Comparison of ENCODE assay signal across 30 mouse cellular contexts in genomic region chr1:125984570-125984969, GRCm38 (mm10).
A peak's percentile ranks its signal among the peaks of the same experiment; 100 is the strongest.
DNase-seq lines count a peak whose midpoint lies in the region; ATAC-seq and TF ChIP-seq lines count a peak whose summit lies in the region.
"Had no signal": no experiment of that assay in that cellular context is flagged by ENCODE, and none has a peak within 500 bp of the region (broad histone marks: within the 10 kb centered on the region; RNA-seq: fewer than 3 reads in every experiment).

No protein-coding gene starts in this region.

- H3K4me1 ChIP-seq in kidney, embryonic 16.5 days (ENCODE audit: insufficient read depth, low read length): no peaks in the 10 kb centered on the region
- no peaks in the 10 kb centered on the region for H3K4me1 ChIP-seq in liver, adult 2 months (ENCODE audit: control insufficient read depth, insufficient read depth, low read length)
- no peaks in the 10 kb centered on the region for H3K4me1 ChIP-seq in liver, embryonic 11.5 days (replicated peaks; ENCODE audit: control insufficient read depth, insufficient read depth, low read length)
- peaks cover 8% of the 10 kb centered on the region; the same call in 1 of the 2 replicates for H3K4me1 ChIP-seq in small intestine, adult 2 months (ENCODE audit: control insufficient read depth, insufficient read depth, insufficient read length, low read length)
- H3K4me1 ChIP-seq: embryonic facial prominence, embryonic 10.5 days; heart, embryonic 10.5 days; heart, embryonic 13.5 days had no signal

- no peak overlapping the region for H3K9ac ChIP-seq in kidney, embryonic 16.5 days (replicated peaks; ENCODE audit: low read length)
- H3K9ac ChIP-seq in liver, adult 2 months (ENCODE audit: low read depth, low read length): no peak overlapping the region
- H3K9ac ChIP-seq in liver, embryonic 11.5 days (ENCODE audit: low read depth, low read length): no peak overlapping the region
- H3K9ac ChIP-seq: embryonic facial prominence, embryonic 13.5 days; forebrain, embryonic 12.5 days; forebrain, embryonic 15.5 days; heart, embryonic 13.5 days; hindbrain, embryonic 12.5 days; hindbrain, embryonic 15.5 days had no signal

- TF ChIP-seq POLR2A in liver, adult 2 months (IDR thresholded peaks at IDR 0.05; ENCODE audit: extremely low read depth, insufficient read depth, low read length): no peak
- no peak for TF ChIP-seq POLR2A in small intestine, adult 2 months (IDR thresholded peaks at IDR 0.05; ENCODE audit: low read depth, low read length)

- H3K4me3 ChIP-seq in kidney, embryonic 16.5 days (ENCODE audit: low read length): no peak overlapping the region
- no peak overlapping the region for H3K4me3 ChIP-seq in liver, adult 2 months (ENCODE audit: insufficient read depth, low read depth, low read length)
- H3K4me3 ChIP-seq in liver, embryonic 11.5 days (ENCODE audit: low read depth, low read length): no peak overlapping the region
- H3K4me3 ChIP-seq in small intestine, adult 2 months (ENCODE audit: low read depth, low read length): no peak overlapping the region
- H3K4me3 ChIP-seq: embryonic facial prominence, embryonic 10.5 days; embryonic facial prominence, embryonic 13.5 days; erythroblast, embryonic 14.5 days; forebrain, embryonic 12.5 days; forebrain, embryonic 15.5 days; heart, adult 2 months; heart, embryonic 10.5 days; heart, embryonic 13.5 days; hindbrain, embryonic 12.5 days; hindbrain, embryonic 15.5 days had no signal

- H3K4me2 ChIP-seq in kidney, embryonic 16.5 days (replicated peaks; ENCODE audit: low read depth, low read length): no peak overlapping the region
- no peak overlapping the region for H3K4me2 ChIP-seq in liver, embryonic 11.5 days
- H3K4me2 ChIP-seq: embryonic facial prominence, embryonic 13.5 days; forebrain, embryonic 12.5 days; forebrain, embryonic 15.5 days; heart, embryonic 13.5 days; hindbrain, embryonic 12.5 days; hindbrain, embryonic 15.5 days had no signal

- ATAC-seq in kidney, embryonic 16.5 days (ENCODE audit: low FRiP score, low TSS enrichment): no peak
- ATAC-seq in liver, embryonic 11.5 days (replicated peaks; ENCODE audit: low FRiP score): no peak
- ATAC-seq: forebrain, embryonic 15.5 days; Patski had no signal

- H3K27me3 ChIP-seq in kidney, embryonic 16.5 days (ENCODE audit: insufficient read depth, low read length): no peaks in the 10 kb centered on the region
- H3K27me3 ChIP-seq in liver, adult 2 months (ENCODE audit: control insufficient read depth, insufficient read depth, low read length): no peaks in the 10 kb centered on the region
- no peaks in the 10 kb centered on the region for H3K27me3 ChIP-seq in liver, embryonic 11.5 days (replicated peaks; ENCODE audit: control insufficient read depth, insufficient read depth, low read length)
- no peaks in the 10 kb centered on the region for H3K27me3 ChIP-seq in small intestine, adult 2 months (ENCODE audit: control insufficient read depth, insufficient read depth, low read length)
- H3K27me3 ChIP-seq: CH12.LX; embryonic facial prominence, embryonic 13.5 days; forebrain, embryonic 12.5 days; forebrain, embryonic 15.5 days; heart, embryonic 13.5 days; hindbrain, embryonic 12.5 days; hindbrain, embryonic 15.5 days; Patski had no signal

- no peaks in the 10 kb centered on the region for H3K36me3 ChIP-seq in kidney, embryonic 16.5 days (ENCODE audit: insufficient read depth, low read length)
- no peaks in the 10 kb centered on the region for H3K36me3 ChIP-seq in liver, adult 2 months (ENCODE audit: control insufficient read depth, insufficient read depth, low read length)
- H3K36me3 ChIP-seq in liver, embryonic 11.5 days (ENCODE audit: control insufficient read depth, insufficient read depth, low read length): no peaks in the 10 kb centered on the region
- H3K36me3 ChIP-seq in small intestine, adult 2 months (ENCODE audit: control insufficient read depth, insufficient read depth, low read length): no peaks in the 10 kb centered on the region
- H3K36me3 ChIP-seq: embryonic facial prominence, embryonic 10.5 days; embryonic facial prominence, embryonic 13.5 days; forebrain, embryonic 12.5 days; forebrain, embryonic 15.5 days; G1E; heart, embryonic 10.5 days; heart, embryonic 13.5 days; hindbrain, embryonic 12.5 days; hindbrain, embryonic 15.5 days had no signal

- H3K79me2 ChIP-seq in liver, adult 2 months (ENCODE audit: control insufficient read depth, insufficient read depth, low read length): no peaks in the 10 kb centered on the region

- no peak for TF ChIP-seq CTCF in liver, adult 2 months (IDR thresholded peaks at IDR 0.05; ENCODE audit: low read depth, low read length)
- no peak for TF ChIP-seq CTCF in small intestine, adult 2 months (IDR thresholded peaks at IDR 0.05; ENCODE audit: extremely low read depth, insufficient read length, insufficient replicate concordance, low read depth, low read length)

- no peaks in the 10 kb centered on the region for H3K9me3 ChIP-seq in kidney, embryonic 16.5 days (ENCODE audit: low read length)
- no peaks in the 10 kb centered on the region for H3K9me3 ChIP-seq in liver, embryonic 11.5 days (ENCODE audit: control insufficient read depth, low read length)
- H3K9me3 ChIP-seq: embryonic facial prominence, embryonic 10.5 days; embryonic facial prominence, embryonic 13.5 days; forebrain, embryonic 12.5 days; forebrain, embryonic 15.5 days; heart, embryonic 10.5 days; heart, embryonic 13.5 days; hindbrain, embryonic 12.5 days; hindbrain, embryonic 15.5 days had no signal

- peak; percentile 6 for DNase-seq in kidney, adult 11 months
- peak; percentile 53 for DNase-seq in kidney, adult 9 months
- DNase-seq in kidney, postnatal 10 days: no peak
- DNase-seq in liver, adult 2 months (ENCODE audit: extremely low read depth, low read depth, low spot score): peak; percentile 11
- no peak for DNase-seq in liver, embryonic 11.5 days (ENCODE audit: low spot score)
- no peak for DNase-seq in lung, postnatal 36 days
- DNase-seq: adrenal gland, postnatal 10 days; adrenal gland, postnatal 36 days; B cell, adult 2 months; cerebellum, adult 11 months; cerebellum, adult 2 months; cerebellum, adult 9-11 months; cerebellum, postnatal 25 days; gastrocnemius, postnatal 25 days; heart, adult 2 months; heart, postnatal 14 days had no signal

- H3K27ac ChIP-seq in kidney, embryonic 16.5 days (ENCODE audit: low read length): no peak overlapping the region
- H3K27ac ChIP-seq in liver, adult 2 months (replicated peaks; ENCODE audit: insufficient read depth, low read depth, low read length): no peak overlapping the region
- H3K27ac ChIP-seq in liver, embryonic 11.5 days (ENCODE audit: low read depth, low read length): no peak overlapping the region
- peak overlapping the region; percentile 17; the same call in 1 of the 2 replicates for H3K27ac ChIP-seq in small intestine, adult 2 months (ENCODE audit: insufficient read depth, low read depth, low read length)
- H3K27ac ChIP-seq: embryonic facial prominence, embryonic 10.5 days; embryonic facial prominence, embryonic 13.5 days; forebrain, embryonic 12.5 days; forebrain, embryonic 15.5 days; heart, adult 2 months; heart, embryonic 10.5 days; heart, embryonic 13.5 days; hindbrain, embryonic 12.5 days; hindbrain, embryonic 15.5 days had no signal

- WGBS in kidney, embryonic 16.5 days: 58% methylated on average over 2 of the region's 2 CpGs
- 50% methylated on average over 2 of the region's 2 CpGs for WGBS in liver, adult 2 months
- 68% methylated on average over 2 of the region's 2 CpGs for WGBS in liver, embryonic 11.5 days
- 13% methylated on average over 2 of the region's 2 CpGs for WGBS in small intestine, adult 2 months

Comparison
In these comparisons a context has a peak if more than half of its experiments do, and no peak if none do; other contexts are left out.
1. DNase-seq: peak in kidney, adult 11 months (single experiment), kidney, adult 9 months (single experiment) and liver, adult 2 months (single experiment); none in kidney, postnatal 10 days (single experiment), liver, embryonic 11.5 days (single experiment) and lung, postnatal 36 days (single experiment).